Mouse (Mus musculus) MEL (cell line): ENCODE data around the gene Mfsd4a.

Source experiments
- BHLHE40 ChIP-seq: IDR thresholded peaks from 2 replicates; pipeline ENCODE4 v1.6.1; 2012; ENCODE audit warnings: low read depth, mild to moderate bottlenecking, inconsistent platforms, low read length, improper control_type of control experiment, borderline replicate concordance
- CTCF ChIP-seq, 3 experiments: IDR thresholded peaks in 2 of 3; conservative IDR thresholded peaks in 1 of 3; 2 replicates each; pipeline ENCODE4 v1.5.1; 2011 to 2012; ENCODE audit warnings: low read length in 3 of 3, low read depth in 2 of 3, mild to moderate bottlenecking in 2 of 3, improper control_type of control experiment in 1 of 3, inconsistent platforms in 1 of 3, mixed read lengths in 1 of 3, moderate library complexity in 1 of 3; ENCODE audit not compliant: control insufficient read depth in 1 of 3, insufficient read depth in 1 of 3, poor library complexity in 1 of 3, severe bottlenecking in 1 of 3
- EP300 ChIP-seq, 2 experiments: IDR thresholded peaks; 2 replicates each; pipeline ENCODE4 v1.6.1; 2011; ENCODE audit warnings: improper control_type of control experiment in 2 of 2, low read length in 2 of 2, low read depth in 1 of 2, mild to moderate bottlenecking in 1 of 2
- GATA1 ChIP-seq: IDR thresholded peaks from 2 replicates; pipeline ENCODE4 v1.6.1; 2011; ENCODE audit warnings: low read depth, low read length, improper control_type of control experiment
- MAX ChIP-seq: IDR thresholded peaks from 2 replicates; pipeline ENCODE4 v1.6.1; 2011; ENCODE audit warnings: low read length, improper control_type of control experiment
- MAZ ChIP-seq: IDR thresholded peaks from 2 replicates; pipeline ENCODE4 v1.6.1; 2012; ENCODE audit warnings: low read depth, mild to moderate bottlenecking, inconsistent platforms, low read length, improper control_type of control experiment
- MXI1 ChIP-seq: IDR thresholded peaks from 2 replicates; pipeline ENCODE4 v1.6.1; 2011; ENCODE audit warnings: mild to moderate bottlenecking, low read depth, low read length, improper control_type of control experiment
- POLR2AphosphoS2 ChIP-seq: IDR thresholded peaks from 2 replicates; pipeline ENCODE4 v1.6.1; 2011; ENCODE audit warnings: low read length, improper control_type of control experiment
- UBTF ChIP-seq: IDR thresholded peaks from 2 replicates; pipeline ENCODE4 v1.6.1; 2012; ENCODE audit warnings: low read depth, mild to moderate bottlenecking, inconsistent platforms, low read length, improper control_type of control experiment, moderate library complexity, borderline replicate concordance; ENCODE audit not compliant: insufficient read depth

DNA sequence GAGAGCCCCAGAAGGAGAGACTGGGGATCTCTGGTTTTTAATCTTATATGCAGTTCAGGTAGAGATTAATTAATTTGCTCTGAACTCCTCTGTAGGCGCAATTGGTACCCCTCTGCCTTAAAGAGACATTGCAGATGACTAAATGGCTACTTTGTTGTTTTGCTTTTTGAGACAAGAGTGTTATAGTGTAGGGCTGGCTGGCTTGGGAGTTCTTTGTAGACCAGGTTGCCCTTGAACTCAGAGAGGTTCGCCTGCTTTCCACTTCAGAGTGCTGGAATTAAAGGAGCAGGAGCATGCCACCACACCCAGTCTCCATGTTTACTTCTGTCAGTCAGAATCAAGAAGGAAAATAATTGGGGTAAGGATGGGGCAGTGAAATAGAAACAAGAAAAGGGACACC, 64.8 kb downstream of the Mfsd4a start:
- no peak for TF ChIP-seq CTCF (IDR thresholded peaks at IDR 0.05 in 2 of 3, conservative IDR thresholded peaks at IDR 0.05 in 1 of 3; ENCODE audit: control insufficient read depth in 1 of 3, insufficient read depth in 1 of 3, low read depth in 2 of 3, low read length in 3 of 3, poor library complexity in 1 of 3, severe bottlenecking in 1 of 3)
- no peak for TF ChIP-seq EP300 (IDR thresholded peaks at IDR 0.05; ENCODE audit: low read depth in 1 of 2, low read length in 2 of 2)
- no peak for TF ChIP-seq POLR2AphosphoS2
- TF ChIP-seq MAZ = no peak
- TF ChIP-seq UBTF = no peak
- TF ChIP-seq GATA1 = no peak
- TF ChIP-seq MAX = no peak
- no peak for TF ChIP-seq MXI1
- no peak for TF ChIP-seq BHLHE40
